Mouse (Mus musculus): ENCODE measurements around the gene Prtg.

Prtg gene

GRCm38 (mm10) chr9:72863773-72864172 lies 57.1 kb downstream of the Prtg start:
- DNase-seq, result no peak

DNA sequence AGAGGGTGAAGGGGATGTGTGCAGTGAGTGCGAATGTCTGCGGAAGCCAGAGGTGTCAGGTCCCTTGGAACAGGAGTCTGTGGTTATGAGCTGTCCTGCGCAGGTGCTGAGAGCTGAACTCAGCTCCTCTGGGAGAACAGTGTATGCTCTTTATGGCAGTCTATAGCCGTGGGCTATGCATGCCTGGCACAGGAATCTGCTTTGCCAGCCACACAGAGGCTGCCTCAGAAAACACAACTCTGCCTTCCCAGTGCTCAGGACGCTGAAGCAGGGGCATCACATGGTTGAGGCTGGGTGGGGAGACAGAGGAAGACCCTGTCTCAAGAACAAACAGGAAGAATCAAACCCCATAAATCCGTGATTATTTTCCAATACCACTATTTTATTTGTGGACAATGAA lies 60.8 kb downstream of the Prtg start:
- no peak for DNase-seq

- no peak for DNase-seq
Measured at GRCm38 (mm10) chr9:72868774-72869173, 62.1 kb downstream of the Prtg start.

- DNase-seq, result no peak
Measured at GRCm38 (mm10) chr9:72871506-72872297, 65.0 kb downstream of the Prtg start.

GRCm38 (mm10) chr9:72872298-72873130 lies 65.8 kb downstream of the Prtg start:
- DNase-seq, result no peak

DNA sequence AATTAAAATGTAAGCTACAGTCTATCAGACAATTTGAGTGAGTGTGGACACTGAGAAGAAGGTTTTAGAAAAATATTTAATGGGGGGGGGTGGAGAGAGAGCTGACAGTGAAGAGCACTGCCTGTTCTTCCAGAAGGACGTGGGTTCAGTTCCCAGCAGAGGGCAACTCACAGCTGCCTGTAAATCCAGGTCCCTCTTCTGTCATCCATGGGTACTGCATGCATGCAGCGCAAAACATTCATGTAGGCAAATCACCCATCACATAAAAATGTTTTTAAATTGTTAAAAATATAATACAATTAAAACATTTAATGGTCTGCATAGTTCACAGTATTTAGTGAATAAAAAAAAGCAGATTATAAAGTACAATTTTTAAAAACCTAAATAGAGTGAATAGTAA lies 69.2 kb downstream of the Prtg start:
- no peak for DNase-seq

- no peak for DNase-seq
Measured at GRCm38 (mm10) chr9:72877905-72878304, 71.2 kb downstream of the Prtg start.

GRCm38 (mm10) chr9:72878656-72879055 lies 72.0 kb downstream of the Prtg start:
- DNase-seq, result no peak

DNA sequence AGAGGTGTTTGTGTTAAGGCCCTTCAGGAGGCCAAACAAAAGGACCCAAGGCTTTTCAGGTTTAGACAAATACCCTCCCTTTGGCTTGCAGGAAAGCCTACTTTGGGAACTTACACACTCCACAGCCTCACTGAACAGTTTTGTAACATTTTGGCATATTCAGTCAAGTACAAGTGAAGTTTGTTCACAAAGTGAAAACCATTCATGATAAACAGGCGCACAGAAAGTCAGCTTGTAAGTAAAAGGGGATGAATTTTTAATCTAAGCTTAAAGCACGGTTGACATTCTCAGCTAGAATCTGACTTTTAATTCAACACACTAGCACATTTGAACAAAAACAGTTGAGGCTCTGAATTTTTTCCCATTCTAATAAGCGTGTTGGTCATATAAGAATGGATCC lies 72.9 kb downstream of the Prtg start:
- DNase-seq, result no peak

DNA sequence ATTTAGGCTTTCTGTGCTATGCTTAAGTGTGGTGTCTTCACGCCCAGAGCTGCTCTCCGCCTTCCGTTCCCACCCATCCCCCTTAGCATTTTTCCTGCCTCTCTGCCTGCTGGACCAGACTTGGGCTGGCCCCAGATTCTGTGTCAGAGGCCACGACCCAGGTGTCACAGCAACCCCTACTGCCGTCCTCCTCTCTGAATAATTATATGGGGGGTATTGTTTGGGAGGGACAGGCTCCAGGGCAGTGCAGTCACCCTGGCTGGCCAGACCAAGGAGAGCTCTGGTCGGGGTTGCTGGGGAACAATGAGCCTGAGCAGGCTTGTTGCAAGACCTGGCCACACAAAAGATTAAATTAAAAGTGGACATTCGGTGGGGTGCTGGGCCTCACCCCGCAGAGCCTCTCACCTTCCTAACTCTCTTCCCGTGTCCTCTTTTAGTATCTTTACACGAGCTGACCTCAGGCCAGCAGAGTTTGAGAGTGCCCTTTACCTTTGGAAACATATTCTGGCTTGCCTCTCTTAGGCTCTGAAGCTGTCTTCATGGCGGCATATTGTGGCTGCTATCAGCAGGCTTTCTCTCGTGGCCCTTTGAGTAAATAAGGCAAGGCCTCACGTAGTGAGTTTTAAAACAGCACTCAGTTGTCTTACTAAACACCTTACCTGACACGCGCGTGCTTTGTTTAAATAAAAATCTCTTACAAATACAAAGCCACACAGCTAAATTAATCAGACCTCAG lies 73.7 kb downstream of the Prtg start:
- DNase-seq, result no peak

- peak; percentile 57 for DNase-seq
Measured at GRCm38 (mm10) chr9:72881026-72881768, 74.5 kb downstream of the Prtg start.

DNA sequence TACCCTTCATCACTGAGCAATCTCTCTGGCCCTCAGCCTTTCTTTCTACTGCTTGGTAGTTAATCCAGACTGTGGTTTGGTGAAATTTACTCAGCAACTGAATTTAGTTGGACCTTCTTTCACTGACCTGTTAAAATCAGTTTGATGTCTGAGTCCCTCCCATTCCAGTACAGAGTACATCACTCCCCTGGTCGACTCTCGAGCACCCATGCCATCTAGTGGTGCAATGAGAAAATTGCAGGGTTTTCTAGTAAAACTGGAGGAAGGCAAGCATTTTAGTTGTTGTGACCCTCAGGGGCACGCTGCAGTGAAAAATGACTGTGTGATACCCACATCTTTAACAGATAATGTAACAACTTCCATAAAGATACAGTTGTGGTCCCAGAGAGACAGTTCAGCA lies 77.3 kb downstream of the Prtg start:
- peak; percentile 29 for DNase-seq

DNA sequence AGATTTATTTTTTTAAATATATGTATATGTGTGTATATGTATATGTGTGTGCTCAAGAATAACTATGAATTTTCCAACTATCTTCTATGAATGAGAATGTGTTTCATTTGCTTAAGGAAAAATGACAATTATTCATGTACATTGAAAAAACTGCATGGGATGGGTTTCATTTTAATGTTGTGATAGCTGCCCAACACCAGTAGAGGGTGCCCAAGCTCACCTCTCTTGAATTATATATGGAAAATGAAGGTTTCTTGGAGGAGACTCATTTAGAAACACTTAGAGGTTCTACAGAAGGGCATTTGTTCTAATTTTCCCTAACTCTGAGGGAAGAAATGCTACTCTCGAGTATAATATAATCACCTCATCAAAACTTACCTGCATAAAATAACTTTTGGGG lies 83.1 kb downstream of the Prtg start:
- no peak for DNase-seq

GRCm38 (mm10) chr9:72890499-72891085 lies 83.9 kb downstream of the Prtg start:
- DNase-seq, result no peak

DNA sequence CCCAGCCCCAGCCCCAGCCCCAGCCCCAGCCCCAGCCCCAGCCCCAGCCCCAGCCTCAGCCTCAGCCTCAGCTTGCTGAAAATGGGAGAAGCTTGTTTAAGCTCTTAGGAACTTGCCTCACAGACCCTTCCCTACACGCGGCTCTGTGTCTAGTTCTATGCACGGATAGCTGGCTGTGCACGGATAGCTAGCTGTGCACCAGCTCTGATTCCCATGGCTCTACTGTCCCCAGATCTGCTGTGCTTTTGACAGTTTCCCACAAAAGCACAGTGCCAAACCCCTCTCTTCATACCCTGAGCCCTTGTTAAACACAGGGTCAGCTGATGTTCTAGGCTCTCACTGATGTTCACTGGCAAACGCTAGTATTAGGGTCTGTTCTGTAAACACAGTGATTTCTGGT lies 86.1 kb downstream of the Prtg start:
- DNase-seq, result no peak

GRCm38 (mm10) chr9:72894796-72895352 lies 88.2 kb downstream of the Prtg start:
- DNase-seq, result no peak

GRCm38 (mm10) chr9:72902057-72902456 lies 95.4 kb downstream of the Prtg start:
- no peak for DNase-seq

GRCm38 (mm10) chr9:72902611-72903010 lies 95.9 kb downstream of the Prtg start:
- DNase-seq, result no peak

- DNase-seq, result no peak
Measured at GRCm38 (mm10) chr9:72906693-72907103, 100.0 kb downstream of the Prtg start.

GRCm38 (mm10) chr9:72911381-72911780 lies 104.7 kb downstream of the Prtg start:
- DNase-seq, result no peak

DNA sequence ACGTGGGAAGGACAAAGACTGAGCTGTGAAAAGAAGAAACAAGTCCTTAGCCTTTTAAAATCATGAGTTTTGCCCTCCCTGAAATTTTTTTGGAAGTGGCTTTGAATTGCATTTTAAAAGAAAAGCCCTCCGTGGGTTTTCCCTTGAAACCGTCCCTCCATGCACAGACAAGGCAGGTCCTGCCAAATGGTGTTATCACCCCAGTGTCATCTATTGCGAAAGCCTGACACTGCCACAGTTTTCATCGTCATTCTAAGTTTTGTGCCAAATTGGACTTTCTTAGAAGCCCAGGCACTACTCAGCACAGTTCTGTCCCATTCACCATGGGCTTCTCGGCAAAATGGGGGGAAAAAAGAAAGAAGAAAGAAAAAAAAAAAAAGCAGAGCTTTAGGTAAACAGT lies 106.9 kb downstream of the Prtg start:
- DNase-seq, result no peak

DNA sequence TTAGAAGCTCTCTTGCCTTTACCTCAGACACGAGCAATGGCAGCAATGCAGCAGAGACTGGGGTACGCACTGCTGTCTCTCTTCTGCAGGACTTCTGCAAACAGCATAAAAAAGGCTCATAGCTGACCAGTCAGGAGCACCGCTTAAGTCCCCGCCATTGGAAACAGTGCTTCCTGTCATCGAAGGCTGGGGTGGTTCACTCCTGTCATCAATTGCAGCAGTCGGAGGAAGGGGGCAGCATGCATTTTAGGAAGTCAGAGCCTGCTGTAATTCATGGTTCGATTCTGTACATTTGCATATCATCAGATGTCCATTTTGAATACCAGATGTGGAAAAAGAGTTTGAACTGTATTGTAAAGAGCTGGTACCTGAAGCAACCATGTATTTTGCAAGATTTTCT lies 109.1 kb downstream of the Prtg start:
- DNase-seq, result no peak

Data from kidney, adult 18-20 months (tissue).